Mouse (Mus musculus) liver, embryonic 11.5 days (tissue): ENCODE results near the gene Olfr1123. TPM values are rescaled to one million over a fixed set of nuclear protein-coding genes. Genes with fewer than 3 reads are reported as not detected.

ENCODE experiments used
- ATAC-seq: fragments of 200-750 bp; cut with Nextera tagmentation; replicated peaks from 2 replicates; pipeline ENCODE4 v1.8.0; 2017; ENCODE audit warnings: moderate number of reproducible peaks, mild to moderate bottlenecking, moderate TSS enrichment, moderate library complexity; ENCODE audit not compliant: low FRiP score
- DNase-seq: peaks from one replicate; pipeline ENCODE4 v3.0.0-alpha.2; 2017; ENCODE audit warnings: low spot score
- H3K27ac ChIP-seq: fragments of 300-500 bp; sonication (generic); 2 replicates; pipeline ENCODE4 v1.5.1; 2014; ENCODE audit warnings: mild to moderate bottlenecking, low read depth, low read length, control low read depth
- H3K27me3 ChIP-seq: fragments of 300-500 bp; sonication (generic); replicated peaks from 2 replicates; pipeline ENCODE4 v1.6.1; 2014; ENCODE audit warnings: low read length, mixed read lengths; ENCODE audit not compliant: control insufficient read depth, insufficient read depth
- H3K36me3 ChIP-seq: fragments of 300-500 bp; sonication (generic); 2 replicates; pipeline ENCODE4 v1.6.1; 2014; ENCODE audit warnings: mild to moderate bottlenecking, low read length, moderate library complexity, mixed read lengths; ENCODE audit not compliant: control insufficient read depth, insufficient read depth
- H3K4me1 ChIP-seq: fragments of 300-500 bp; sonication (generic); replicated peaks from 2 replicates; pipeline ENCODE4 v1.6.1; 2014; ENCODE audit warnings: low read length, mixed read lengths; ENCODE audit not compliant: control insufficient read depth, insufficient read depth
- H3K4me2 ChIP-seq: fragments of 300-500 bp; sonication (generic); 2 replicates; pipeline ENCODE4 v1.6.1; 2014; ENCODE audit warnings: mild to moderate bottlenecking, control low read depth, moderate library complexity
- H3K4me3 ChIP-seq: fragments of 300-500 bp; sonication (generic); 2 replicates; pipeline ENCODE4 v1.5.1; 2014; ENCODE audit warnings: low read depth, low read length, control low read depth
- H3K9ac ChIP-seq: fragments of 300-500 bp; sonication (generic); 2 replicates; pipeline ENCODE4 v1.6.1; 2014; ENCODE audit warnings: low read depth, low read length, control low read depth
- H3K9me3 ChIP-seq: fragments of 300-500 bp; sonication (generic); 2 replicates; pipeline ENCODE4 v1.6.1; 2016; ENCODE audit warnings: low read length, inconsistent platforms, mixed read lengths; ENCODE audit not compliant: control insufficient read depth
- WGBS: fragments of 180-500 bp; shearing (Covaris S2); extraction: QIAGEN DNeasy Blood & Tissue Kit; methylation state at CpG from one replicate; pipeline ENCODE4 v1.1.7; 2014; 5-methylcytosine and 5-hydroxymethylcytosine counted together
- polyA plus RNA-seq: library from polyadenylated mRNA; unstranded; fragments of >200 nt; fragmentation: Nextera tagmentation; extraction: Ambion mirVana; gene quantifications from 2 replicates; pipeline ENCODE4 v1.2.1, GENCODE M21; 2014

Gene Olfr1123
- polyA plus RNA-seq, 1 experiment from 2014 or later = not detected

DNA sequence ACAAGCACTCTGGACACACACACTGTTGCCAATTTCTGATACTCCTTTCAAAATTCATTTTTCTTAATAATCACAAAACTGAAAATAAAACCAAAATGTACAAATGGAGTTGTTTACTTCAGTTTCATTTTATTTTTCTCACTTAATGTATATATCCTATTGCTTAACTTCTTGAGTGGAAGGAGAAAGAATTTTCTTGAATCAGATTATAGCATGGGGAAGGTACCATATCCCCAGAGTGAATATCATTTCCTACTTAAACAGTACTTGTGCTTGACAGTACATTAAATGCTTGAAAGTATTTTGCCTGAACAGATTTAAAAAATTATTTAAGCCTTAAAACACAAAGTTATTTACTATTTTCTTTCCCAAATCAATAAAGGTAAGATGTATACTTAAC, 37.2 kb downstream of the Olfr1123 start, which contains the start of gene Olfr1126:
TSS of gene Olfr1126 (plus strand) at position 301 of the 400 bp plus-strand sequence.
- H3K9ac ChIP-seq = no peak within 1 kb of the TSS
- no peaks in the 10 kb centered on the region for H3K4me1 ChIP-seq
- no peak within 1 kb of the TSS for H3K4me2 ChIP-seq
- H3K27ac ChIP-seq = no peak within 1 kb of the TSS
- H3K27me3 ChIP-seq = no peaks in the 10 kb centered on the region
- DNase-seq (no peak), ATAC-seq (no peak)
- H3K9me3 ChIP-seq = no peaks in the 10 kb centered on the region
- no peak within 1 kb of the TSS for H3K4me3 ChIP-seq
- no peaks in the 10 kb centered on the region for H3K36me3 ChIP-seq

DNA sequence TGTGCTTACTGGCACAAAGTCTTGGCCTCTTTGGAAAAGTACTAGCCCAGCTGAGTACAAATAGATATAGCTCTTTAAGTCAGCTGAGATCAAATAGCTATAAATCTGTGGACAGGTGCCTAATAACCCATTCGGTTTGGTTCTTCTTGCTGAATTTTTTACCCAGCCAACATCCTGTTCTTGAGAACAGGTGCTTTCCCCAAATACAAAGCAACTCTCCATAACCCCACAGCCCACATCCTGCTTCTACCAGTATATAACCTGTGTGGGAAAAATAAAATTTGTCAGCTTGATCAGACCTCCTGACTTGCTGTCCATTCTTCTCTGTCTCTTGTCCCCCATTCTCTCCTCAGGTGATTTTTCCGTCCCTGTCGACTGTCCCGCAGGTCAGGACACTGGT, 45.3 kb downstream of the Olfr1123 start:
- 89% methylated on average over 4 of the region's 4 CpGs for WGBS

More for the DNA sequence above, 45.3 kb downstream of the Olfr1123 start:
- H3K9ac ChIP-seq = no peak overlapping the region
- DNase-seq = no peak
- H3K4me2 ChIP-seq = no peak overlapping the region
- no peaks in the 10 kb centered on the region for H3K4me1 ChIP-seq
- H3K9me3 ChIP-seq = no peaks in the 10 kb centered on the region
- H3K27ac ChIP-seq = no peak overlapping the region
- no peaks in the 10 kb centered on the region for H3K27me3 ChIP-seq
- H3K36me3 ChIP-seq = no peaks in the 10 kb centered on the region
- no peak for ATAC-seq
- H3K4me3 ChIP-seq = no peak overlapping the region

Other genes with a start within 250 kb of the Olfr1123 start
- not detected in 2 replicates for gene Olfr1112, start 228.8 kb upstream of the Olfr1123 start, polyA plus RNA-seq
- gene Olfr1113, start 207.7 kb upstream of the Olfr1123 start, polyA plus RNA-seq = not detected in 2 replicates
- gene Olfr1115, start 168.6 kb upstream of the Olfr1123 start, polyA plus RNA-seq = not detected in 2 replicates
- not detected in 2 replicates for gene Olfr1116, start 149.1 kb upstream of the Olfr1123 start, polyA plus RNA-seq
- not detected in 2 replicates for gene Olfr1118, start 109.1 kb upstream of the Olfr1123 start, polyA plus RNA-seq
- not detected in 2 replicates for gene Olfr1120, start 61.8 kb upstream of the Olfr1123 start, polyA plus RNA-seq
- gene Olfr1121, start 46.7 kb upstream of the Olfr1123 start, polyA plus RNA-seq = not detected in 2 replicates
- not detected in 2 replicates for gene Olfr1122, start 30.8 kb upstream of the Olfr1123 start, polyA plus RNA-seq
- not detected in 2 replicates for gene Olfr1124, start 13.6 kb downstream of the Olfr1123 start, polyA plus RNA-seq
- not detected in 2 replicates for gene Olfr1126, start 37.3 kb downstream of the Olfr1123 start, polyA plus RNA-seq
- not detected in 2 replicates for gene Pramel7, start 80.5 kb downstream of the Olfr1123 start, polyA plus RNA-seq
- not detected in 2 replicates for gene Pramel6, start 89.9 kb downstream of the Olfr1123 start, polyA plus RNA-seq
- not detected in 2 replicates for gene Olfr153, start 115.2 kb downstream of the Olfr1123 start, polyA plus RNA-seq
- not detected in 2 replicates for gene Olfr1128, start 128.9 kb downstream of the Olfr1123 start, polyA plus RNA-seq
- not detected in 2 replicates for gene Olfr1129, start 157.3 kb downstream of the Olfr1123 start, polyA plus RNA-seq
- gene Olfr1130, start 189.6 kb downstream of the Olfr1123 start, polyA plus RNA-seq = not detected in 2 replicates
- not detected in 2 replicates for gene Olfr1131, start 210.5 kb downstream of the Olfr1123 start, polyA plus RNA-seq
- gene Olfr1132, start 220.9 kb downstream of the Olfr1123 start, polyA plus RNA-seq = not detected in 2 replicates
- gene Olfr1133, start 230.7 kb downstream of the Olfr1123 start, polyA plus RNA-seq = not detected in 2 replicates
- not detected in 2 replicates for gene Olfr1134, start 241.8 kb downstream of the Olfr1123 start, polyA plus RNA-seq